Mouse (Mus musculus): Measurements from ENCODE around the gene Sgsm3.
A peak's percentile ranks its signal among the peaks of the same experiment; 100 is the strongest.

Gene Sgsm3

DNA sequence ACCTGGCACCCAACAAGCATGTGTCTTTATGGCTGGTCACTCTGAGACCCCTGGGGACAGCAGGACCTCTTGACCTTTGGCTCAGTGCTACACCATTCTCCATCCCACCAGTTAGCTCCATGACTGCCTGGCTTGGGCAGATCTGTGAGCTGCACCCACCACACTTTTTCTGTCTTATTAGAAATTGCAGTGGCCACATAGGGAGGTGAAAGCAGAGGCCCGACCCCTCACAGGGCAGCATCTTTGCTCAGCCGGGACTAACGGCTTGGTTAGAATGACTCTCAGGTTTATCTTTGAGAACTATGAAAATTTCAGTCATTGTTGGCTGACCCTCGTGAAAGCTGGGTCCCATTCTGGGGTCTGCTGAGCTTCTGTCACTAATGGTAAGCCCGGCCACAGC lies 49.3 kb downstream of the Sgsm3 start:
- no peak for DNase-seq (ENCODE audit: low spot score in 2 of 2)

- DNase-seq (ENCODE audit: low spot score in 2 of 2): peak; percentile 67 to 82
These were observed 50.0 kb downstream of the Sgsm3 start for GRCm38 (mm10) chr15:81027378-81028173.

DNA sequence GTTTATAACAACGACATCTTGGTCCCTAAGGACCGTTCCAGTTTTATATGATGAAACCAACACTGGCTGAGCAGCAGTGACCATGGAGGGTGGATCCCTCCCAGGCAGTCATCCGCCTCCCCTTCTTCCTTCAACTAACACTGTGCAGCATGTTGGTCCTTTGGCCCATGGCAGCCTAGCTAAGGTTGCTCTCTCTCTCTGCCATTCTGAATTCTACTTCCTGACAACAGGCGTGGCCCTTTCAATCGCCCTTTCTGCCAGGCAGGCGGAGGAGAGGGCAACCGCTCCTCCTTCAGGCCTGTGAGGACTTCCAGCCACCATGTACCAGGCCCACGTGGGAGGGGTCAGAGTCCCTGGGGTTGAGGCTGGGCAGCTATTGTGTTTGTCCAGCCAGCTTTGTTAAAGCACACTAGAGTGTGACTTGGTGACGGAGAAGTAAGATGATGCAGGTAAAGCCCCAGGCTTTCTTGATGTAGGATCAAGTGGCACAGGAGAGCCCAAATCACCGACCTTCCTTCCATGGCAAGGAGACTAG lies 53.4 kb downstream of the Sgsm3 start:
- DNase-seq (ENCODE audit: low spot score in 2 of 2): no peak

GRCm38 (mm10) chr15:81031611-81032010 lies 54.0 kb downstream of the Sgsm3 start:
- DNase-seq (ENCODE audit: low spot score in 2 of 2): no peak

DNA sequence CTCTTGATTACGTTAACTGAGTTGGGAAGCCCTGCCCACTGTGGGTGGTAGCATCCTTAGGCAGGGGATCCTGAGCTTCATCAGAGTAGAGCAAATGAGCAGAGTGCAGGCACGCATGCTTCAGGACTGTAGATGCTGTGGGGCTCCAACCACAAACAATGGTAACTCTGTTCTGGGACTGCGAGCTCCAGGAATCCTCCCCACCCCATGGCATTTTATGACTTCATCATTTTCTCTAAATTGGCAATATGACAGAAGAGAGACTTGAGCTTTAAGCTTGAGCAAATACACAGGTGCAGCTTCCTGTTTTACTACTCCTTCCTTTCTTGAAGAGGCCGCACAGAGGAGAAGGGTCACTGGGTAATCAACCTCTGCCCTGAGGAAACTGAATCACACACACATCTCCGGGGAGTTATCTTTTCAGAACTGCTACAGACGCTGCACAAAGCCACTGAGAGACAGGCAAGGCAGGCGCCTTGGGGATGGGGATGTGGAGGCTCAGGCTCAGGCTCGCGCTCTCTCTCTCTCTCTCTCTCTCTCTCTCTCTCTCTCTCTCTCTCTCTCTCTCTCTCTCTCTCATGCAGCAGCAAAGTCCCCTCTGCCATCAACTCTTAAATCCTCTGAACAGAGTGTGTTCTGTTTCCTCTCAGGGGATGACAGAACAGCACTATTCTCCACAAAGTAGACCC lies 55.5 kb downstream of the Sgsm3 start:
- DNase-seq (ENCODE audit: low spot score in 2 of 2): no peak

DNA sequence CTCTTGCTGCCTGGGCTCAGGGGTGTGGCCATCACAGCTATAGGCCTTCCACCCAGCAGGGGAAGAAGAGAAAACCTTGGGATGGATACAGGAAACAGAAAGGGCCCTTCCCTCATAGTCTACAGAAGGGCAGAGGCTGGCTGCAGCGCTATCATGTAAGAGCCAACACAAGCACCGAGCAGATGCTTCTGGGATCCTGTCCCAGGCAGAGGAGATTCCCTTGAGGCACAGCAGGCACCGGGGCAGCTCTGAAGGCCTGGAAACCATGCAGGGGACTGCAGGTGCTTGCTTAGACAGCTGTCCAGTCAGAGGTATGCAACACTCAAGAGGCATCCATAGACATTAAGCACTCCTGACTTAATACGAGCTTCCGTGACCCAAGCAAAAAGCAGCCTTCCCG lies 56.6 kb downstream of the Sgsm3 start:
- DNase-seq (ENCODE audit: low spot score in 2 of 2): no peak

GRCm38 (mm10) chr15:81035417-81036162 lies 58.0 kb downstream of the Sgsm3 start:
- no peak for DNase-seq (ENCODE audit: low spot score in 2 of 2)

GRCm38 (mm10) chr15:81038419-81038818 lies 60.9 kb downstream of the Sgsm3 start:
- DNase-seq (ENCODE audit: low spot score in 2 of 2): no peak

GRCm38 (mm10) chr15:81041767-81042166 lies 64.2 kb downstream of the Sgsm3 start:
- DNase-seq (ENCODE audit: low spot score in 2 of 2): no peak

- no peak for DNase-seq (ENCODE audit: low spot score in 2 of 2)
These were observed 64.8 kb downstream of the Sgsm3 start for GRCm38 (mm10) chr15:81042276-81042931.

GRCm38 (mm10) chr15:81044446-81044845 lies 66.9 kb downstream of the Sgsm3 start:
- no peak for DNase-seq (ENCODE audit: low spot score in 2 of 2)

DNA sequence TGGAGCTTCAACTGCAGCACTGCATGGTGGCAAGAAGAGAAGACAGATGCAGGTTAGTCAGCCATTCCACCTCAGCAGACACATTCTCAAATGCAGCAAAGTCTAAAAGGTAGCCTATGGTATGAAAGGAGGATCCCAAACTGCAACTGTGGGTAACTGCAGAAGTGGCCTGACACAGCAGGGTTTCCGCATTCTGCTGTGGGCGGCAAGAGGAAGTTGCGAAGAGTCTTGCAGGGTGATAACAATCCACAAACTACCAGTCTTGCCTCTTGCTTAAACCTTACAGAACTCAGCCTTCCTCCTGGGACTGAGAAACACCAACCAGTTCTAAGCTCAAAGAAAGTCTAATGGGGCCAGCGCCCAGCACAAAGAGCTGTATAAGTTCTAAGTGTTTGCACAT lies 67.8 kb downstream of the Sgsm3 start:
- DNase-seq (ENCODE audit: low spot score in 2 of 2): no peak

- no peak for DNase-seq (ENCODE audit: low spot score in 2 of 2)
These were observed 68.5 kb downstream of the Sgsm3 start for GRCm38 (mm10) chr15:81046061-81046460.

DNA sequence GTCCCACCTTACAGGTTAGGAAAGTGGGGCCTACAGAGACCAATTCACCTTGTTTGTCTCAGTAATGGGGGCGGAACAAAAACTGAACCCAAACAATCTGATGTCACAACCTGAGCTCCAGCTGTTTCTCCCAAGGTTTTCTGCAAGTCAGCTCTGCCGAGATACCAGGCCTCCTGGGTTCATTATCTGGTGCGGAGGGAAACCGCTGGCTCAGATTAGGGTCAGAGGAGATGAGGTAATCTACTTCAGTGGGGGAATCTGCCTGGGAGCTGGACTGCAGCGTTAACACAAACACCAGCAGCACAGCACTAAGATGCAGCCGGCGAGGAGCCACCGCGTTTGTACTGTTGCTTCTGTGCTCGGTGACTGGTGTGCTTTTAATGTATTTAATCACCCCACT lies 69.9 kb downstream of the Sgsm3 start:
- no peak for DNase-seq (ENCODE audit: low spot score in 2 of 2)

DNA sequence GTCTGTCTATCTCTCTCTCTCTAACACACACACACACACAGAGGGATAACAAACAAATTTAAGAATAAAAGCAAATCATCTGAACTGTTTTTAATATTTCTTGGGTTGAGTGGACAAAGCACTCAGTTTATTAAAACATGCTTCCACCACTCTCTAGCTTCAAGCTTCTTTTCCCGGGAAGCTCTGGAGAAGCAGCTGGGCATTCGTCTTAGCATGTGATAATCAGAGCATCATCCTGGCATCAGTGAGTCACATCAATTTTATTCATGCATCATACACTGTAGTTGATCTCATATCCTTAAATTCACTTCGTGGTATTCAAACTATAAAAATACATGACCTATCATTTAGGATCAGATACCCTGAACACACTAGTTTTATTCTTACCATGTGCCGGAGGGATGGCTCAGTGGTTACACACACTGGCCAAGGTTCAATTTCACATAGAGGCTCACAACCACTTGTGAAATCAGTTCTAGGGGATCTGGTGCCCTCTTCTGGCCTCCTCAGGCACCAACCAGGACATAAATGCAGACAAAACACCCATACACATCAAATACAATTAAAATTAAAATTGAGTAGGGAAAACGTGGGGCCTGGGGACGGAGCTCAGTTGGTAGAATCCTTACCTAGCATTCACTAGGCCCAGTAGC lies 72.0 kb downstream of the Sgsm3 start:
- DNase-seq (ENCODE audit: low spot score in 2 of 2): no peak

GRCm38 (mm10) chr15:81050488-81050887 lies 72.9 kb downstream of the Sgsm3 start:
- no peak for DNase-seq (ENCODE audit: low spot score in 2 of 2)

GRCm38 (mm10) chr15:81052491-81052890 lies 74.9 kb downstream of the Sgsm3 start:
- no peak for DNase-seq (ENCODE audit: low spot score in 2 of 2)

DNA sequence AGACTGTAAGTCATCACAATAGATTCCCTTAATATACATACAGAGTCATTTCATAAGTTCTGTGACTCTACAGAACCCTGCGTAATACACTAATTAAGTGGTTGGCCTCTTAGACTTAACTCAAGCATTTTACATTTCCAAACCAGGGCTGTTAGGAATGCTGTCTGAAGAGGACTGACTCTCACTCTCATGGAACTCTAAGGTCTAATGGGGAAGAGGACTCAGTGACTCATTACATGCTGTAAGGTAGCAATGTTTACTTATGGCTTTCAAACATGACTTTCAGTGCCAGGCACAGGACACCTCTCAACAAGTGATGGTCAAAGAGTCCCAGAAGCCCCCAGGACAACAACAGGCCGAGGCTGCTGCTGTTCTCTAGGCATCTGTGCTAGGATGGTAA lies 77.9 kb downstream of the Sgsm3 start:
- DNase-seq (ENCODE audit: low spot score in 2 of 2): no peak

DNA sequence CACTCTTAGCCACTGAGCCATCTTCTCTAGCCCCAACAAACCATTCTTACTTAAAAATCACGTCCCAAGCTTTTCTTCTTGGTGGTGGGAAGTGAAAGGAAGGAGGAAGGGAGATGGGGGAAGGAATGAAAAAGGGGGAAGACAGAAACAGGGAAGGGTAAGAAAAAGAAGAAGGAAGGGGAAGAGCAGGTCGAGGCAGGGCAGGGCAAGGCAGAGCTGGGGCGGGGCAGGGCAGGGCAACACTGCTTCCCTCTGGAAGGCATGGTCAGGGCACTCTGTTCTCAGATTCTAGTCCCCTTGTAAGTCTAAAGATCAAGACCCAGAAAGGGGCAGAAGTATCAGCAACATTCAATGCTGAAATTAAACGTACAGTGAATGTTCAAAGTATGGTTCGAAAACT lies 80.2 kb downstream of the Sgsm3 start:
- no peak for DNase-seq (ENCODE audit: low spot score in 2 of 2)

DNA sequence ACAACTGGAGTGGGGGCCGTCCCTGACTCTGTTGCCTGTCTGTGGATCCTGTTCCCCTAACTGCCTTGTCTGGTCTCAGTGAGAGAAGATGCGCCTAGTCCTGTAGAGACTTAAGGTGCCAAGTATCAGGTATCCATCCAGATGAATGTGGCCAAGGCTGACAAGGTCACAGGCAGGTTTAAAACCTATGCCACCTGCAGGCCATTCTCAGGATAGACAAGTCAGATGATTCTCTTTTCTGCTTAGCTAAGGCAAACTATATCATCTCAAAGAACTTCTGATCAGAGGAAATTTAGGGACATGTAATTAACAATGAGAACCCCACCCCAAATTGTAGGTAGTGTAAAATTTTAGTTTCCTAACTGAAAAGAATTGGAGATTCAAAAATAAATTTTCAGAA lies 83.4 kb downstream of the Sgsm3 start:
- DNase-seq (ENCODE audit: low spot score in 2 of 2): no peak
